Mouse (Mus musculus): ENCODE results near the gene Capn11. TPM values are rescaled to one million over a fixed set of nuclear protein-coding genes. Genes with fewer than 3 reads are reported as not detected.
A peak's percentile ranks its signal among the peaks of the same experiment; 100 is the strongest.

Capn11 gene
- total RNA-seq, 2 experiments from 2014 or later = 0.68 to 3.0 TPM

DNA sequence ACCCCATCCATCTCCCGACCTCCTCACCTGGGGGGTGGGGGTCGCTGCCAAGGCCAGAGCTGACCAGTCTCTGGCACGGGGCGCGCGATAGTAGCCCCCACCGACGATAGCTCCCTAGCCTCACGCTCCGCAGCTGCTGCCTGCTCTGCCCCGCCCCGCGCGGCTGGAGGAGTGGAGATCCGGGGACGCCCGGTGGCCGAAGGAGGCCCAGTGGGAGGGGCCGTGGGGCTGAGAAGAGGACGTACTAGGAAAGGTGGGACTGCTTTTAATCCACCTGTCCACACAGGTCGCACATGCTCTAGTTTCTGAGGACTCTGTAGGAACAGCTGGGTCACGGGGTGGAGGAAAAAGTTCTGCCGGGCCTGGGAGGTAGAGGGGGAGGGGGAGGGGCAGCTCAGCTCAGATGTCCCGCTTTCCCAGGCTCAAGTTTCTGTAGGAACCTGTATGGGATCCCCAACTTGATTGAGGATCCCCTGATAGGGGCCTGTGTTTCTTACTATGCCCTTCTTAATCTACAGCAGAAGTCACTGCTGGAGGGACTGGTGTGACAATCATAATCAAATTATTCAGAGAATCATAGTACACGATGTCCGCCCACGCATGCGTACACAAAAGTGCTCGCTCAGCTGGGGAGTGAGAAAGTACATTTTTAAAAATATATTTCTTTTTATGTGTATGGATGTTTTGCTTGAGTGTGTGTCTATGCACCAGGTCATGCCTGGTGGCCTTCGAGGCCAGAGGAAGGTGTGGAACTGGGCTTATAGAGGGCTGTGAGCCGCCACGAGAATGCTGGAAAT is 59.5 kb downstream of the Capn11 start, which contains the start of gene Slc29a1:
Gene Slc29a1, minus strand, starts transcription at position 161 of the 797 bp plus-strand sequence.
- peak in 1 of 2 experiments; percentile 57 for DNase-seq (ENCODE audit: low spot score in 2 of 2)

DNA sequence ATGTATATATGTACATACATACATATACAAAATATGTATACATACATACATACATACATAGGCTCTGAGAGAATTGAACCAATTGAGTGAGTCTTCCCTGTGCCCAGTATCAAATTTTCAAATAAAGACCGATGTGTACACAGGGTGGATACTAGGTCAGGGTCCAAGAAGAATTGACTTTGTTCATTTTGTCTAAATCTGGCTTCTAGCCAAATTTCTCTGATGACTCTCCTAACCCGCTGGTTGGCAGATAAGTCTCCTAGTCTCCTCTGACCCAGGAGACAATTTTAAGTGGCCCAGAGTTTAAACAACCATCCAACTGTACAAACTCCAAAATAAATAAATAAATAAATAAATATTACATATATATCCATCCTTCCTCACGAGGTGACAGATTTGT is 60.2 kb downstream of the Capn11 start:
- no peak for DNase-seq (ENCODE audit: low spot score in 2 of 2)

DNA sequence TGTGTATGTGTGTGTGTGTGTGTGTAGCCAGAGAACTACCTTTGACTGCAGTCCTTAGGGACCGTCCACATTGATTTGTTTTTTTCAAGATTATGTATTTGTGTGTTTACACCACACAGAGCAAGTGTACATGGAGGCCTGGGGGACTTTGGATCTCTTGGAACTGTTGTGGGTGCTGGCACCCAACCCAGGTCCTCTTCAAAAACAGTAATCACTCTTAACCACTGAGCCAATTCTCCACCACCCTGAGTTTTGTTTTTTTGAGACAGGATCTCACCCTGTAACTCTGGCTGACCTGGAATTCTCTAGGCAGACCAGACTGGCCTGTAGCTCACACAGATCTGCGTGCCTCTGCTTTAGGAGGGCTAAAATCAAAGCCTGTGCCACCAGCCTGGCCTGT is 60.7 kb downstream of the Capn11 start:
- DNase-seq (ENCODE audit: low spot score in 2 of 2) = no peak

DNA sequence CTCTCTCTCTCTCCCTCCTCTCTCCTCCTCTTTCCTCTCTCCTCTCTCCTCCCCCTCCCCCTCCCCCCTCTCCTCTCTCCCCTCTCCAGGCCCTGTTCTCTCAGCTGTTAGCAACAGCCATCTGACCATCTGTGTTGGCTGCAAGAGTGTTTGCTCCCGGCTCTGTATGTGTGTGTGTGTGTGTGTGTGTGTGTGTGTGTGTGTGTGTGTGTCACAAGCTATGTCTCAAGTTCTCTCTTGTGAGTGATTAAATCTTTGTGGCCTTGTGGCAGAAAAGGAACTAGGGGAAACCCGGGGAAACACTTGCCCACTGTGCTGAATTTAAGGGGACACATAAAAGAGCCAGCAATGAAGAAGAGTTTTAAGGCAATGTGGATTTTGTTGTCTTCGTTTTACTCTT is 61.3 kb downstream of the Capn11 start:
- DNase-seq (ENCODE audit: low spot score in 2 of 2) = no peak

DNA sequence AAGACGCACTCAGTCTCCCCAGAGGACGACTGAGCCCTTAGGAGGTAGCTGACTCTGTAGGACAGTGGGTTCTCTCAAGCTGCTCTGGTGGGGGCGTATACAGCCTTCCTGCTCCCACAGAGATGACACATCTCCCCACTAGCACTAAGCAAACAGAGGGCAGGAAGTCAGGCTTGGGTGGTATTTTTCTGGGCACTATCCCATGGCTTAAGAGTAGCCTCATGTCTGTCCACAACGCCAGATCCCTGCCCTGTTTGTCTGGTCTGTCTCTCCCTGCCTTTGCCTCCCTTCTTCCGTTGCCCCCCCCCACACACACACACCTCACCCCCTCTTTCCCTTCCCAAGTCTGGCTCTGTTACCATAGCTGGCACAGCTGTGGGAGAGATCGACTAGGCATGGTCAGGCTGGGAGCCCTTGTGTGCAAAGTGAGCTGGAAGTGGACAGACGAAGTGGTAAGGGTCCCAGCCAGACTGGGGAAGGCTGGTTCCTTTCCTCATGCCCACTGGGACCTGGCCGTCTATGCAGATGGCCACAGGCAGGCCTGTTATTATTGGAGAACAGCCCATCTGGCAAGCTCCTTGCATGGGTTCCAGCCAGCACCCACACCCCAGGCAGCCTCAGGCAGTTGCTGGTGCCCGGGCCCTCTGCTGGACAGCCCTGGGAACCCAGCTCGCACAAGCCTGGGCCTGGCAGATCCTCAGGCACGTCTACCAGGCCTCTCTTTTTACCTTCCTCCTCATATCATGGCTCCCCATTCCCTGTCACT is 62.3 kb downstream of the Capn11 start:
- peak; percentile 41 to 65 for DNase-seq (ENCODE audit: low spot score in 2 of 2)

DNA sequence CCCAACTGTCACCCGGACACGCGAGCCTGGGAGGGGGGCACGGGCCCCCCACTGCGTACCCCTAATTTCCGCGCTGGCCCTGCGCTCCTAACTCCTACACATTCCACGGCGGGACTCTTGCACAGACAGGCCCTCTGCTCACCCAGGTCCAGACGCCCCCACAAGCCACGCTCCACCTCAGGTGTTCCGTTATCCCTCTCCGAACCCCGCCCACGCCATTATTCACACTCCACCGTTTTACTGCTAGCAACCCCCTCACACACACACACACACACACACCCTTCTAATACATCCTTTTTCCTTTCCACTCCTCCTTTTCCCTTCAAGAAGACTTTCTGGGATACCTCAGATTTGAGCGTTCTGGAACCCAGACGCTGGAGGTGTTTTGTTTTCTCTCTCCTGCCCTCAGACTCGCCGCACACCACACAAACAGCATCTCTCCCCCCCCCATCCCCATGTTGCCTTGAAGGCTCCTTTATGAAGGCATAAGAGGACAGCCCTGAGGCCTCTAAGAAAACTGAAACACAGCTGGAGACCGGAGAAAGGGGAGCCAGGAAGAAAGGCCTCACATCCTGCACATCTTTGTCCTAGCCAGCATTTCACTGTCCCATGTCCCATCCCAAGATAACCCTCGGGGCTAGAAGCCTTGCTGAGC is 63.3 kb downstream of the Capn11 start:
- DNase-seq (ENCODE audit: low spot score in 2 of 2) = no peak

DNA sequence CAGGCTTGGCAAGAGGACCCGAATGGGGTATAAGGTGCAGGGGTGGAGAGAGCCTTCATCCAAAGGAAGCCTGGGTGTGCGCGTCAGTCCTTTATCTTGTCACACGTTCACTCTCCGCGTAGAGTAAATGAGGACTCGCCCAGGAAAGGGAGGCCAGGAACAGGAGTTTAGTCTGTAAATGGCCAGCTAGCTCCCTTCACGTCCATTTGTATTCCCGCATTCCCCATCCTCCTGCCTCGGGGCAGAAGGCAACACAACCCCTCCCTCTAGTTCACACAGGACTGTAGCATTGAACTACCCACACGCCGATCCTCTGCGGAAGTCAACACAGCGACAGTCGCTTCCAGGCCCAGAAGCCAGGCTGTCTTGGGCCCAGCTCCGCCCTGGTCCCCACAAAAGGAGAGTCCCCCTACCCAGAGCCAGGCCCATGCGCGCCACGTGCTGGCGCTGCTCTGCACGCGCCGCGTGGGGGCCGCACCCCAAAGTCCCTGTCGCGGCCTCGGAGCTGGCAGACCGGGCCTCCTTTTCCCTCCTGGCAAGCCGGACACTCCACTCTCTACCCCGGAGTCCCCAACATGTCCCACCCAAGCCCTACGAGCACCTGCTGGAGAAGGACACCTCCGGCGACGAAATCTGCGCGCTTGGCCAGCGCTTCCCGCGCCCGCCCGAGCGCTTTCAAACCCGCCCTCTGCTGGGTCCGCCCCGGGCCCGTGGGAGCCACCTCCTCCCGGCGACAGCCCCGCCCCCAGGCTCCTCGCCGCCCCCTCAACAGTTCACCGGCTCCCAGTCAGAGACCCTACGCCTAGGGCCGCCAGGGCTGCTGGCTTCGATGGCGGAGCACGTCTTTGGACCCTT is 64.0 kb downstream of the Capn11 start:
- peak in 1 of 2 experiments; percentile 49 for DNase-seq (ENCODE audit: low spot score in 2 of 2)

DNA sequence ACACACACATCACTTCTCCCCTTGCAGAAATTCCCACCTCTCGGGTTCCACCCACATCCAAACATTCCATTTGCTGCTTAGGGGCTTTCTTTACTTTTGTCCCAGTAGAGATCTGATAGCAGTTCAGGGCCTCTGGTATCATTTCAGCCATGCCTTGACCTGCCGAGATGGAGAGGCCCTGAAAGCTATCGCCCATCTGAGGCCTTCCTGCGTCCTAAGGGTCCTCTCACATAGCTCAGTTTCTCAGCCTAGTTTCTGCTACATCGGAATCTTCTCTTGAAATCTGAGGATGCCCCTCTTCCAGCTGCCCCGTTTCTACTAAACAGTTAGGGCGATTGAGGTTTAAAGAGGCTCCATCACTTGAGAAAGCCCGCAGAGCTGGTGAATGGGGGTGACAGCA is 64.9 kb downstream of the Capn11 start:
- DNase-seq (ENCODE audit: low spot score in 2 of 2) = no peak

DNA sequence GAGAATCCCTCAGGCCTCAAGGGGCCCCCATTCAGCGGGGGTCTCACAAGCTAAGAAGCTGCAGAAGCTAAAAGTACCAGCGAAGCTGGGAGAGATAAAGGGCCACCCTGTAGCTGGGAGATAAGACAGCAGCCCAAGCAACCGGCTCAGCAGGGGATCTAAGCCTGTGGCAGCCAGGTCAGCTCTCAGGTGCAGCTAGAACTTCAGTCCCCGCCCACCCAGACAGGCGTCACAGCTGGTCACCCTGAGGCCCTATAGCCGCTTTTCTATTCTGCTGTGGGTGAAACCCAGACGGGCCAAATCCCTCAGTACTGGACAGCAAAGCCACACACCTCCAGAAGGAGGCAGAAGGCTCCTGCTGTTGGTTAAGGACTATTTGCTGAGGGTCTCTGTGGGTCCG is 65.6 kb downstream of the Capn11 start:
- no peak for DNase-seq (ENCODE audit: low spot score in 2 of 2)

DNA sequence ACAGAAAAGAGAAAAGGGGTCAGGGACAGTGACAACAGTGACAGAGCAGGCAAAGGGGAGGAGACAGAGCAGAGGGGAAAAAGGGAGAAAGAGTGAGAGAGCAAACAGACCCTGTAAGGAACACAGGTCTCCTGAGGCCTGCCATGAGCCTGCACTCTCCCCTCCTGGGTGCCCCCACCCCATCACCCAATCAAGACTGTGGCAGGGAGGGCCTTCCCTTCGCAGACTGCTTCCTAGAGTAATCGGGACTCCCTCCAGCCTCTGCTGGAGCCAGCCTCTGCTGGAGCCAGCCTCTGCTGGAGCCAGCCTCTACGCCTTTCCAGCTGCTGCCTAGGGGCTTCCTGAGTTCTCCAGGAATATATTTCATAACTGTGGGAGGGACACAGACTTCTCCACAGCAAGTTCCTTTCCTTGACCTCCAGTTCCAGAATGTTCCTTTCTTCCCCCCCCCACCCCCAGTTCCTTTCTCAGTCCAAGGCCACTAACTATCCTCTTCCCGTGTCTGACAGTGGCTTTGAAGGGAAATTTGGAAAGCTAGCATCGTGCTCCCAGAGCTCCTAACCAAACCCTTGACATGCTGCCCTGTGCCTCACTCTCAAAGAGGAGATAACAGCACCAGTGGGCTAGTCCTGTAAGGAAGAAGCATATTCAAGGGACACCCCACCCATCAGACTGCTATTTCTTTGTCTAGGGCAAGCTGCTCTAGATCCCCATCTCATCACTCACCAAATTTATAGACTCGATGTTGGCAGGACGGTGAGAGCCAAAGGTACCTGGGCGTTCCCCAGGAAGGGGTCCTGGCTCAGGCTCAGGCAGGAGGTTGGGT is 66.3 kb downstream of the Capn11 start:
- DNase-seq (ENCODE audit: low spot score in 2 of 2) = no peak

DNA sequence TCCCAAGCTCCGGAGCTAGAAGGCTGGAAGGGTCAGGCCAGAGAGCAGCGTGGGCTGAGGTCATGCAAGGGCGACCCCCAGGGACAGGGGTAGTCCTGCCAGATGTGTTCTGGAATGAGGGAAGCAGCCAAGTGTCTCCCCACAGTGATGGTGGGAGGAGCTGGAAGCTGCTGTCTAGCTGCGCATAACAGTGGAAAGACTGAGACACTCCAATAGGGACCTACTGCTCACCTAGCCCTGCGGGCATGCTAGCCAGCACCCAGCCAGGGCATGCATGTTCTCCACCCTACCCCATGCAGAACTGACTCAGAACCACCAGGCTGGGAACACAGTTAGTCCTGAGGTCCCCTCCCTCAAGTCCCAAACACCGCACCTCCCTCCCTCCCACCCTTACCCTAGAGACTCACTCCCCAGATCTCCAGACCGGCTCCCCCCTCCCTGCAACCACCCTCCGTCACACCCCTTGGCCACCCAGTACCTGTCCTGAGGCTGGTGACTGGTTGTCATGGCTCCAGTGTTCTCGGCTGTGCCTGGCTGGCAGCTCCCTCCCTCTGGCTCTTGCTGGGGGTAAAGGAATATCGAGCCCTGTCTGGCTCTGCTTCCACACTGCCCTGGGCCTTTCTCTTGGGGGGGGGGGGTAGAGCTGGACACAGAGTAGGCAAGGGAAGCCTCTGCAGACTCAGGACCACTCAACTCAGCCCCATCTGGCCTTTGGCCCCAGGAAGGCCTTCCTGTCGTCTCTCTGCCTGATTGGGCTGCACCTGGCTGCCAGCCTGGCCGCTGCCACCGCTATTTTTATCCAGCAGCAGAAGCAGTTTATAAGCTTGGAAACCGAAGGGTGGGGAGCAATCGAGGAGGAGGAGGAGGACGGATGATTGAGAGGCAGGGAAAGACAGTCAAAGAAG is 67.2 kb downstream of the Capn11 start:
- DNase-seq (ENCODE audit: low spot score in 2 of 2) = no peak

DNA sequence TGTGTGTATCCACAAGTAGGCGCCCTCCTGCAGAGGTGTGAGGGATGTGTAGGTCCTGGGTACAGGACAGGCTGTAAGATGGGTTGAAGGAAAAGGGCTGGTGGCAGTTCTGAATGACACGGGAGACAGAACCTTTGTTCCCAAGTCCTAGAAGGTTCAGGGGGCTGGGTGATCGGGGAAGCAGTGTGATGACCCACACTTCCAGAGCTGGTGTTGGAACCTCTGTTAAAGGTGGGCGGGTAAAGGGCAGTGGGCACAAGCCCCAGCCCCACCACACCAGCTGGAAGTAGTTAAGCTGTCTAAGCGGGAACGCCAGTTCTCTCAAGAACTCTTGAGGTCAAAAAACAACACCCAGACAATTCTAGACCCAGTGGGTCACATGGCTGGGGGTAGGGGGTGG is 68.7 kb downstream of the Capn11 start:
- DNase-seq (ENCODE audit: low spot score in 2 of 2) = no peak

DNA sequence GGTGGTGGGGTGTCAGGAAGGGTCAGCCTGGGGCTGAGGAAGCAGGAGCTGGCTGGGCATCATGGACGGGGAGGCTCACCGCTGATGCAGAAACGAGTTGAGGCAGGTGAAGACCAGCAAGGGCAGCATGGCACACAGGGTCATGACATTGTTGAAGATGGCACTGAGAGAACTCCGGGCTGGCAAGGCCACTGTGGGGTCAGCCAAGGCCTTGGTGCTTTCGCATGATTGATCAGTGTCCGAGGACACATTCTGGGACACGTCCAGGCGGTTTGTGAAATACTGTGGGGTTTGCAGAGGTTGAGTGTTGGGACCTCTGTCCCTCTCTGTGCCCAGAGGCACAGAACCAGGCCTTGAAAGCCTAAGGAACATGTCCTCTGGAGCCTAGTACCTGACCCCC is 69.3 kb downstream of the Capn11 start:
- no peak for DNase-seq (ENCODE audit: low spot score in 2 of 2)

DNA sequence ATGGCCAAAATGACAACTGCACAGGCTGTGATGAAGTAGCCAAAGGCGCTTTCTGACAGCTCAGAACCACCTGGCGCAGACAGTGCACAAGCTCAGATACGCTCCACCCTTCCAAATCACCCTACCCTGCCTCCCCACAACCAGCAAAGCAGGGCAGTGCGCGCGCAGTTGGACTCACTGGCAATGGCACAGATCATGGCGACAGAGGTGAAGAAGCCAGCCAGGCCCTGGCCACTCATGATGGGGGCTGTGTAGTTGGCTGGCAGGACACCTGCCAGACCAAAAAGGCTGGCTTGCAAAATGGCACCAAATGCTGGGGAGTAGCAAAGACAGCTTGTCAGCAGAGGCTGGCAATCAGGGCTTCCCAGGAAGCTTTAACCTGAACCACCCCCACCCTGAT is 69.9 kb downstream of the Capn11 start:
- DNase-seq (ENCODE audit: low spot score in 2 of 2) = no peak

DNA sequence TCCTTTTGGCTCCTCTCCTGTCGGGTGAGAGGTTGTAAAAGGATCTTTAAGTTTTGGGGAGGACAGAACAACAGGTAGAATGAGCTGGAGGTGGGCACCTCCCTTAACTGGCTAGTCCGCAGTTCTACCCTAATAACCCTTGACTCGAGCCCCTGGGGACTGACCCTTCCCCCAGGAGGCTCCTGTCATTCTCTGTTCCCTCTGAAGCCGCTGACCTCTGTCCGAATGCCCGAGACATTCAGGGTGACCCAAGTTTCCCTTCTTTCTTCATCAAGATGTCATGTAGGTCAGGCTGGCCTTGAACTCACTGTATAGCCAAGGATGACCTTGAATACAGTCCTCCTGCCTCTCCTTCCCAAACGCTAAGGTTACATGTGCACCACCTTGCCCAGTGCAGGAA is 70.8 kb downstream of the Capn11 start:
- DNase-seq (ENCODE audit: low spot score in 2 of 2) = no peak

DNA sequence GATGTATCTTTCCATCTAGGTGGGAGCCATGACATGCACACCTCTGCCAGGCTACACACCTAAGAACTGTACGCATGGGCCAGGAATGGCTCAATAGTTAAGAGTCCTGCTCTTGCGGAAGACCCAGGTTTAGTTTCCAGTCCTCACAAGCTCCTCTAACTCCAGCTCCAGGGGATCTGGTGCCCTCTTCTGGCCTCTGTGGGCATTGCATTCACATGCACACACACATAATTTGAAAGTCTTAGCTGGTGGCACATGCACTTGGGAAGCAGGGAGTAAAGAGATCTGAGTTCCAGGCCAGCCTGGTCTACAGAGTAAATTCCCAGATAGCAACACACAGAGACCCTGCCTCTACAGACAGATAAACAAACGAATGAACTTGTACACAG is 72.7 kb downstream of the Capn11 start:
- DNase-seq (ENCODE audit: low spot score in 2 of 2) = no peak

DNA sequence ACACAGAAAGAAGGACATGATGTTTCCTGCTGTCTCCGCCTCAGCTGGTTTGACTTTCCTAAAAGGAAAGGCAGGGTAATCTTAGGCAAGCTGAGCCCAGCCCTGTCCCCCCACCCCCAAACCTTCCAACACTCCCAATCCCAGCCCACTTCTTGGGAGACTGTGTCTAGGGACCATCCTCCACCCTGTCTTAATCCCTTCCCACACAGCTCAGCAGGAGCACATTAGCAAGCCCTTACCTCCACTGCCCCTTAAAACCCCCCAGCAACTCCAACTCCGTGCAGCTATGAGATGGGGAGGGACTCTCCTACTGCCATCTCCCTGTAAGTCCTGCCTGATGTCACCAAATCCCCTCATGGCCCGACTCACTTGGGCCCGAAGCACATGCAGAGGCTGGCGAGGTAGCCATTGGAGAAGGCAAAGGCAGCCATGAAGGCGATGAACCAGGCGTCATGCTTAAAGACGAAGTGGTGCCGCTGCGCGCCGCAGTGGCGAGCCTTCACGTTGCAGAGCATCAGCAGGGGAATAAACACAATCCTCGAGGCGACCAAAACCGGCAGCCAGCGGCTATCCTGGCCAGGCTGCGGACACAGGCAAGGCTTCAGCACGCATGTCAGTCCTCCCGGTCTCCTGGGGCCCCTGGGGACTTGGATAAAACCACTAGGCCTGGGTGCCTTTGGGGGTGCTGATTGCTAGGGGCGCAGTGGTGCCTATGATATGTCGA is 73.2 kb downstream of the Capn11 start:
- no peak for DNase-seq (ENCODE audit: low spot score in 2 of 2)

DNA sequence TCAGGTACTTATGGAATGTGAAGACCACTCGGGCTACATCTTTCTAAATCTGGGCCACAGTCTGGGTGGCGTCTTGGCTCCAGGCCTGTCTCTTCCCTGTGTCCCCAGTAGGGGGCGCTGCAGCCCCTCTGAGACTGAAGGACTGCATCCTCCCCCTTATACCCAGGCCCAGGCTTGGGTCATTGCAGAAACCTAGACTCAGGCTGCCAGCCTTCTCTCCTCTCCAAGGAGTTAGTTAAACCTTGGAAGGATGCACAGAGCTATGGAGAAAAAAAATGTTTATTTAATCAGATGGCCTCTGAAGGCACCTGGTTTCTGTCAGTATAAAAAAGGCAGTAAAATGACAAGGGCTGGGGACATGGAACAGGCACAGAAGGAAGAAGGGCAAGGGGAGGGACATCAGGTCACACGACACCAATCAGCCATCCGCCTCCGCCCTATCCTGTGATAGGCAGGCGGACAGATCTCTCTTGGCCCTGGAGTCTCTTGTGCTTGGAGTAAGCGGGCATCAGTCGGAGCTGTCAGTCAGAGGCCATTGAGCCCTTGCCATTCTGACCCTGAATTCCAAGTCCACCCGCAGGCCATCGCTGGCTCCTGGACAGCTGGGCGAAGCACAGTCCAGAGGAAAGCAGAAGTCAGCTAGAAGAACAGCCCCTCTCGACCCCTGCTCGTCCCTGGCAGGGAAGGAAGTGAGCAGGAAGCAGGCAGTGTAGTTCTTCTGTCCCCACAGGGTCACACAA is 74.0 kb downstream of the Capn11 start:
- peak in 1 of 2 experiments; percentile 79 for DNase-seq (ENCODE audit: low spot score in 2 of 2)

Measured in layer of hippocampus, adult 18-20 months (tissue).